Mouse (Mus musculus) liver, adult 2 months (tissue): ENCODE measurements around the gene Saa4. TPM values are rescaled to one million over a fixed set of nuclear protein-coding genes. Genes with fewer than 3 reads are reported as not detected.
A peak's percentile ranks its signal among the peaks of the same experiment; 100 is the strongest.

ENCODE experiments used
- DNase-seq: peaks from one replicate; pipeline ENCODE4 v3.0.0-alpha.2; 2011; ENCODE audit warnings: low read depth, low spot score; ENCODE audit errors: extremely low read depth
- H3K27ac ChIP-seq: fragments of 200-500 bp; replicated peaks from 2 replicates; pipeline ENCODE4 v1.5.1; 2012; ENCODE audit warnings: low read depth, mild to moderate bottlenecking, control low read depth, inconsistent platforms, low read length; ENCODE audit not compliant: insufficient read depth
- H3K27me3 ChIP-seq: fragments of 200-500 bp; 2 replicates; pipeline ENCODE4 v1.6.1; 2012; ENCODE audit warnings: mild to moderate bottlenecking, moderate library complexity, low read length, inconsistent platforms; ENCODE audit not compliant: control insufficient read depth, insufficient read depth
- H3K36me3 ChIP-seq: fragments of 200-500 bp; 2 replicates; pipeline ENCODE4 v1.6.1; 2012; ENCODE audit warnings: low read length, inconsistent platforms; ENCODE audit not compliant: control insufficient read depth, insufficient read depth
- H3K4me1 ChIP-seq: fragments of 200-500 bp; 2 replicates; pipeline ENCODE4 v1.6.1; 2011; ENCODE audit warnings: low read length; ENCODE audit not compliant: control insufficient read depth, insufficient read depth
- H3K4me3 ChIP-seq: fragments of 200-500 bp; 2 replicates; pipeline ENCODE4 v1.5.1; 2011; ENCODE audit warnings: low read depth, mild to moderate bottlenecking, control low read depth, low read length, moderate library complexity; ENCODE audit not compliant: insufficient read depth
- H3K79me2 ChIP-seq: fragments of 200-500 bp; 2 replicates; pipeline ENCODE4 v1.6.1; 2012; ENCODE audit warnings: inconsistent platforms, mild to moderate bottlenecking, low read length, moderate library complexity; ENCODE audit not compliant: control insufficient read depth, insufficient read depth
- H3K9ac ChIP-seq: fragments of 200-500 bp; 2 replicates; pipeline ENCODE4 v1.6.1; 2012; ENCODE audit warnings: low read depth, mild to moderate bottlenecking, control low read depth, inconsistent platforms, low read length
- CTCF ChIP-seq: fragments of 200-500 bp; IDR thresholded peaks from 2 replicates; pipeline ENCODE4 v1.5.1; 2011; ENCODE audit warnings: low read depth, low read length, control low read depth
- POLR2A ChIP-seq: fragments of 200-500 bp; IDR thresholded peaks from 2 replicates; pipeline ENCODE4 v1.6.1; 2011; ENCODE audit warnings: low read length, control low read depth; ENCODE audit not compliant: insufficient read depth; ENCODE audit errors: extremely low read depth
- WGBS: fragments of 180-500 bp; shearing (Covaris S2); methylation state at CpG from one replicate; pipeline ENCODE4 v1.1.7; 2018; 5-methylcytosine and 5-hydroxymethylcytosine counted together
- polyA plus RNA-seq: library from polyadenylated mRNA; depleted of rRNA; stranded (reverse); fragments of >200 nt; gene quantifications from 2 replicates; pipeline ENCODE4 v1.2.3, GENCODE M21; 2012
- total RNA-seq: library from RNA; depleted of rRNA; stranded (reverse); fragments of >200 nt; gene quantifications from 2 replicates; pipeline ENCODE4 v1.2.3, GENCODE M21; 2014

Gene Saa4
- total and polyA plus RNA-seq, 2 experiments: 80.9 to 103 TPM

- Histone ChIP-seq H3K27ac (peak overlapping the region; percentile 88), H3K79me2 (no peaks in the 10 kb centered on the region)
- peak; percentile 97 for DNase-seq
Measured at GRCm38 (mm10) chr7:46738561-46739460, 6.4 kb upstream of the Saa4 start.

DNA sequence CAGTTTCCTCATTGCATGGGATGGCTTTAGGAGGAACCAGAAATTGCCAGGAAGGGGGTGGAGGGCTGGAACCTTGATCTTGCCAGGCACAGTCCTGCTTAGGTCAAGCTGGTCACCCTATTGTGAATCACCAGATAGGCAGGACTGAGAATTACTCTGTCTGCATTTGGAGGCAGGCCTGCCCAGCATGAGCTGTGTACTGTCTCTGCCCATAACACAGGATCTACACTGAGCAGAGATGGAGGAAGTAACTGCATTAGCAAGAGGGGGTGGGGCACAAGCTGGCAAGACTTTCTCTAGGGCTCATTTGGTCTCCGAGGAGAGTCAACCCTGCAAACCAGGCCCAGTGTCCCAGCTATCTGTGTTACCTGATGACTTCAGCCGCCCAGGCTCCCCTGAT is 2.6 kb upstream of the Saa4 start:
- no peak for TF ChIP-seq POLR2A
- TF ChIP-seq CTCF: no peak
- no peak overlapping the region for H3K9ac ChIP-seq
- H3K4me3 ChIP-seq: no peak overlapping the region
- no peak for DNase-seq
- no peak overlapping the region for H3K27ac ChIP-seq
- H3K36me3 ChIP-seq: peaks cover 10% of the 10 kb centered on the region; the same call in 1 of the 2 replicates
- H3K4me1 ChIP-seq: peaks cover 25% of the 10 kb centered on the region
- H3K27me3 ChIP-seq: no peaks in the 10 kb centered on the region
- peaks cover 4% of the 10 kb centered on the region; the same call in 1 of the 2 replicates for H3K79me2 ChIP-seq
- 83% methylated on average over 2 of the region's 2 CpGs for WGBS

More at GRCm38 (mm10) chr7:46738561-46739460, 6.4 kb upstream of the Saa4 start:
- H3K36me3 ChIP-seq: no peaks in the 10 kb centered on the region
- H3K9ac ChIP-seq: peak overlapping the region; percentile 23; the same call in 1 of the 2 replicates
- H3K27me3 ChIP-seq: no peaks in the 10 kb centered on the region
- no peak overlapping the region for H3K4me3 ChIP-seq
- WGBS: 25% methylated on average over 12 of the region's 12 CpGs
- TF ChIP-seq POLR2A (no peak), CTCF (no peak)
- H3K4me1 ChIP-seq: peaks cover 18% of the 10 kb centered on the region

- Histone ChIP-seq H3K27ac (no peak overlapping the region), H3K4me3 (no peak overlapping the region), H3K4me1 (peaks cover 19% of the 10 kb centered on the region), H3K36me3 (peaks cover 24% of the 10 kb centered on the region), H3K79me2 (peaks cover 4% of the 10 kb centered on the region; the same call in 1 of the 2 replicates), H3K27me3 (no peaks in the 10 kb centered on the region), H3K9ac (no peak overlapping the region)
- TF ChIP-seq POLR2A (no peak), CTCF (no peak)
- DNase-seq: no peak
- WGBS: 78% methylated on average over 1 of the region's 1 CpGs
Measured at GRCm38 (mm10) chr7:46727584-46727983, 4.8 kb downstream of the Saa4 start.

- TF ChIP-seq POLR2A (no peak), CTCF (no peak)
- WGBS: 68% methylated on average over 5 of the region's 5 CpGs
- no peak for DNase-seq
- no peak overlapping the region for H3K9ac ChIP-seq
- no peak overlapping the region for H3K4me3 ChIP-seq
- H3K27ac ChIP-seq: no peak overlapping the region
- no peaks in the 10 kb centered on the region for H3K79me2 ChIP-seq
- no peaks in the 10 kb centered on the region for H3K27me3 ChIP-seq
- peaks cover 10% of the 10 kb centered on the region for H3K36me3 ChIP-seq
- peaks cover 10% of the 10 kb centered on the region for H3K4me1 ChIP-seq
Measured at GRCm38 (mm10) chr7:46724396-46724795, 8.0 kb downstream of the Saa4 start.

DNA sequence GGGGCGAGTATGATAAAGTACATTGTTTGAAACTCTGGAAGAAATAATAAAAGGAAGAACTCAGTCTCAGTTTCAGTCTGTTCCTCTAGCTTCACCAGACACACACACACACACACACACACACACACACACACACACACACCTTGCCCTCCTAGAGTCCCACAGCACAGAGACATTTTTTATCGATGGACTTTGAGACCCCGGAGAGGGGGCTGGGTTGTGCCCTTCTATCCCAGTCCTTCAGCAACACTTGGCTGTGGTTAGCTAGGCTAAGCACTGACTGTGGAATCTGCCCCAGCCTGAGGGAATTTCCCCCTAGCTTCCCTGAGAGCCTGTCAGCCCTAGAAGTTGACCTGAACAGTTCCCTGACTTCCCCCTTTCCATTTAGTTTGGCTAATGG is 8.6 kb downstream of the Saa4 start:
- no peak overlapping the region for H3K9ac ChIP-seq
- TF ChIP-seq CTCF (no peak), POLR2A (no peak)
- H3K4me1 ChIP-seq: peaks cover 15% of the 10 kb centered on the region
- no peak overlapping the region for H3K27ac ChIP-seq
- H3K27me3 ChIP-seq: no peaks in the 10 kb centered on the region
- peak; percentile 44 for DNase-seq
- 41% methylated on average over 3 of the region's 3 CpGs for WGBS
- H3K36me3 ChIP-seq: peaks cover 4% of the 10 kb centered on the region
- H3K79me2 ChIP-seq: no peaks in the 10 kb centered on the region
- H3K4me3 ChIP-seq: no peak overlapping the region

- H3K9ac ChIP-seq: no peak overlapping the region
- no peaks in the 10 kb centered on the region for H3K79me2 ChIP-seq
- no peak for DNase-seq
- TF ChIP-seq CTCF (no peak), POLR2A (no peak)
- H3K27me3 ChIP-seq: no peaks in the 10 kb centered on the region
- no peak overlapping the region for H3K27ac ChIP-seq
- peaks cover 3% of the 10 kb centered on the region; the same call in 1 of the 2 replicates for H3K36me3 ChIP-seq
- WGBS: 91% methylated on average over 6 of the region's 6 CpGs
- peaks cover 17% of the 10 kb centered on the region for H3K4me1 ChIP-seq
- no peak overlapping the region for H3K4me3 ChIP-seq
Measured at GRCm38 (mm10) chr7:46723354-46723753, 9.0 kb downstream of the Saa4 start.
